Mouse (Mus musculus) cerebellum, adult 2 months (tissue): ENCODE measurements at regions not wholly inside any gene's neighbourhood (a gene's known extent, or its start where the extent isn't known, plus 50 kb on each side); places are given as distances from the start of the nearest gene placed in this dataset.

Source experiments
- CTCF ChIP-seq: fragments of 200-500 bp; IDR thresholded peaks from 2 replicates; pipeline ENCODE4 v1.5.1; 2011; ENCODE audit warnings: low read depth, mild to moderate bottlenecking, control low read depth, low read length, moderate library complexity, borderline replicate concordance; ENCODE audit not compliant: insufficient read depth
- POLR2A ChIP-seq: fragments of 200-500 bp; IDR thresholded peaks from 2 replicates; pipeline ENCODE4 v1.6.1; 2011; ENCODE audit warnings: low read length, control low read depth, borderline replicate concordance; ENCODE audit not compliant: insufficient read depth

GRCm38 (mm10) chr4:28001818-28002476 is 811.0 kb upstream of the Epha7 start:
- no peak for TF ChIP-seq POLR2A
- TF ChIP-seq CTCF: no peak
